In genomic region chr12:104699753-104700152, GRCm38 (mm10) we compare ENCODE assay signal across 9 mouse cellular contexts. TPM values are rescaled to one million over a fixed set of nuclear protein-coding genes. Genes with fewer than 3 reads are reported as not detected.
DNase-seq lines count a peak whose midpoint lies in the region; ATAC-seq and TF ChIP-seq lines count a peak whose summit lies in the region.
"Had no signal": no experiment of that assay in that cellular context is flagged by ENCODE, and none has a peak within 500 bp of the region (broad histone marks: within the 10 kb centered on the region; RNA-seq: fewer than 3 reads in every experiment).

No protein-coding gene starts in this region.

- TF ChIP-seq CTCF in intestine, postnatal 0 days (IDR thresholded peaks at IDR 0.05; ENCODE audit: low read depth), result peak; percentile 68

- peak; percentile 28 for DNase-seq in WW6 (ENCODE audit: low read depth, low spot score)
- peak; percentile 83 for DNase-seq in embryonic facial prominence, embryonic 14.5 days (ENCODE audit: low spot score)
- peak; percentile 61 for DNase-seq in hindbrain, embryonic 14.5 days (ENCODE audit: low spot score)
- DNase-seq in ovary, postnatal 14 days (ENCODE audit: low spot score), result peak; percentile 55

- no peak overlapping the region for H3K9ac ChIP-seq in intestine, postnatal 0 days (ENCODE audit: low read depth, low read length)
- H3K9ac ChIP-seq in intestine, embryonic 15.5 days, result no peak overlapping the region
- no peak overlapping the region for H3K9ac ChIP-seq in embryonic facial prominence, embryonic 14.5 days (ENCODE audit: low read depth, low read length)
- no peak overlapping the region for H3K9ac ChIP-seq in hindbrain, embryonic 14.5 days
- H3K9ac ChIP-seq in limb, embryonic 13.5 days, result no peak overlapping the region
- H3K9ac ChIP-seq: lung, embryonic 15.5 days had no signal

- peaks cover 76% of the 10 kb centered on the region for H3K36me3 ChIP-seq in intestine, postnatal 0 days (ENCODE audit: control insufficient read depth, insufficient read depth)
- peaks cover 25% of the 10 kb centered on the region for H3K36me3 ChIP-seq in intestine, embryonic 15.5 days
- peaks cover 82% of the 10 kb centered on the region for H3K36me3 ChIP-seq in embryonic facial prominence, embryonic 14.5 days (ENCODE audit: control insufficient read depth, insufficient read depth, low read length)
- H3K36me3 ChIP-seq in hindbrain, embryonic 14.5 days (replicated peaks; ENCODE audit: control insufficient read depth, insufficient read depth), result peaks cover 83% of the 10 kb centered on the region
- H3K36me3 ChIP-seq in limb, embryonic 13.5 days, result peaks cover 86% of the 10 kb centered on the region

- 61% methylated on average over 8 of the region's 8 CpGs for WGBS in intestine, postnatal 0 days
- 54% methylated on average over 8 of the region's 8 CpGs for WGBS in intestine, embryonic 15.5 days
- WGBS in embryonic facial prominence, embryonic 14.5 days, result 27% methylated on average over 8 of the region's 8 CpGs
- WGBS in hindbrain, embryonic 14.5 days, result 58% methylated on average over 8 of the region's 8 CpGs
- WGBS in limb, embryonic 13.5 days, result 35% methylated on average over 8 of the region's 8 CpGs

- no peaks in the 10 kb centered on the region for H3K27me3 ChIP-seq in intestine, postnatal 0 days (replicated peaks; ENCODE audit: control insufficient read depth, insufficient read depth, low read length)
- no peaks in the 10 kb centered on the region for H3K27me3 ChIP-seq in intestine, embryonic 15.5 days (replicated peaks)
- no peaks in the 10 kb centered on the region for H3K27me3 ChIP-seq in embryonic facial prominence, embryonic 14.5 days (replicated peaks; ENCODE audit: control insufficient read depth, insufficient read depth, low read length)
- no peaks in the 10 kb centered on the region for H3K27me3 ChIP-seq in hindbrain, embryonic 14.5 days (ENCODE audit: control insufficient read depth, insufficient read depth, low read length)
- H3K27me3 ChIP-seq in limb, embryonic 13.5 days, result no peaks in the 10 kb centered on the region
- H3K27me3 ChIP-seq: lung, embryonic 15.5 days had no signal

- no peaks in the 10 kb centered on the region for H3K9me3 ChIP-seq in intestine, postnatal 0 days (ENCODE audit: control insufficient read depth)
- H3K9me3 ChIP-seq in intestine, embryonic 15.5 days, result no peaks in the 10 kb centered on the region
- no peaks in the 10 kb centered on the region for H3K9me3 ChIP-seq in embryonic facial prominence, embryonic 14.5 days (ENCODE audit: control insufficient read depth, low read length)
- no peaks in the 10 kb centered on the region for H3K9me3 ChIP-seq in hindbrain, embryonic 14.5 days (ENCODE audit: control insufficient read depth, low read length)
- H3K9me3 ChIP-seq in limb, embryonic 13.5 days, result no peaks in the 10 kb centered on the region
- H3K9me3 ChIP-seq: lung, embryonic 15.5 days had no signal

- no peak overlapping the region for H3K4me3 ChIP-seq in intestine, postnatal 0 days (ENCODE audit: low read depth, low read length)
- H3K4me3 ChIP-seq in intestine, embryonic 15.5 days (replicated peaks), result no peak overlapping the region
- H3K4me3 ChIP-seq in embryonic facial prominence, embryonic 14.5 days (ENCODE audit: low read depth, low read length), result no peak overlapping the region
- H3K4me3 ChIP-seq in hindbrain, embryonic 14.5 days (replicated peaks; ENCODE audit: low read length), result no peak overlapping the region
- no peak overlapping the region for H3K4me3 ChIP-seq in limb, embryonic 13.5 days
- H3K4me3 ChIP-seq: lung, embryonic 15.5 days had no signal

- H3K27ac ChIP-seq in intestine, postnatal 0 days (ENCODE audit: low read depth, low read length), result no peak overlapping the region
- H3K27ac ChIP-seq in intestine, embryonic 15.5 days, result no peak overlapping the region
- H3K27ac ChIP-seq in embryonic facial prominence, embryonic 14.5 days (replicated peaks; ENCODE audit: low read depth, low read length), result no peak overlapping the region; the same call in 1 of the 2 replicates
- no peak overlapping the region for H3K27ac ChIP-seq in hindbrain, embryonic 14.5 days
- H3K27ac ChIP-seq in limb, embryonic 13.5 days, result peak overlapping the region; percentile 58; the same call in 1 of the 2 replicates
- H3K27ac ChIP-seq: lung, embryonic 15.5 days had no signal

- H3K4me2 ChIP-seq in intestine, postnatal 0 days (replicated peaks; ENCODE audit: low read depth), result no peak overlapping the region
- no peak overlapping the region for H3K4me2 ChIP-seq in intestine, embryonic 15.5 days (replicated peaks)
- no peak overlapping the region for H3K4me2 ChIP-seq in embryonic facial prominence, embryonic 14.5 days (ENCODE audit: low read depth, low read length)
- no peak overlapping the region for H3K4me2 ChIP-seq in hindbrain, embryonic 14.5 days (replicated peaks)
- no peak overlapping the region for H3K4me2 ChIP-seq in limb, embryonic 13.5 days (replicated peaks)
- H3K4me2 ChIP-seq: lung, embryonic 15.5 days had no signal

- ATAC-seq in intestine, postnatal 0 days, result no peak
- ATAC-seq in intestine, embryonic 15.5 days, result no peak
- ATAC-seq in embryonic facial prominence, embryonic 14.5 days (ENCODE audit: low read depth), result peak; percentile 62
- no peak; the same call in 1 of the 2 replicates for ATAC-seq in hindbrain, embryonic 14.5 days (ENCODE audit: low FRiP score)
- peak; percentile 83 for ATAC-seq in limb, embryonic 13.5 days (ENCODE audit: low FRiP score, low read depth)
- no peak for ATAC-seq in inflammation-experienced regulatory T-cells, adult 6 months

- no peaks in the 10 kb centered on the region for H3K4me1 ChIP-seq in intestine, postnatal 0 days (replicated peaks; ENCODE audit: control insufficient read depth, insufficient read depth, low read length)
- no peaks in the 10 kb centered on the region for H3K4me1 ChIP-seq in intestine, embryonic 15.5 days (replicated peaks)
- peaks cover 20% of the 10 kb centered on the region; the same call in 1 of the 2 replicates for H3K4me1 ChIP-seq in embryonic facial prominence, embryonic 14.5 days (ENCODE audit: control insufficient read depth, insufficient read depth, low read length)
- no peaks in the 10 kb centered on the region for H3K4me1 ChIP-seq in hindbrain, embryonic 14.5 days (replicated peaks; ENCODE audit: control insufficient read depth, insufficient read depth, low read length)
- peaks cover 40% of the 10 kb centered on the region for H3K4me1 ChIP-seq in limb, embryonic 13.5 days
- H3K4me1 ChIP-seq: lung, embryonic 15.5 days had no signal

RNA-seq across cellular contexts. Expression of gene Dicer1, which starts 52.0 kb away (rescaled TPM):
- polyA plus RNA-seq in intestine, postnatal 0 days (2015; fragmentation: Nextera tagmentation; extraction: Ambion mirVana), result 16.0 and 17.6 TPM in 2 replicates
- 30.4 and 30.6 TPM in 2 replicates for polyA plus RNA-seq in intestine, embryonic 15.5 days (2015; fragmentation: Nextera tagmentation; extraction: Ambion mirVana)
- polyA plus RNA-seq in embryonic facial prominence, embryonic 14.5 days (2014; fragmentation: Nextera tagmentation; extraction: Ambion mirVana), result 18.6 and 19.5 TPM in 2 replicates
- 28.0 and 36.7 TPM in 2 replicates for polyA plus RNA-seq in hindbrain, embryonic 14.5 days (2014; fragmentation: Nextera tagmentation; extraction: Ambion mirVana)
- 47.0 and 49.4 TPM in 2 replicates for polyA plus RNA-seq in limb, embryonic 13.5 days (2015; fragmentation: Nextera tagmentation; extraction: Ambion mirVana)
- polyA plus RNA-seq in inflammation-experienced regulatory T-cells, adult 6 months (2017; shearing (Covaris generic)), result 10 to 100 TPM in 2 of 3 experiments, 1 to 10 TPM in 1; 8.9 to 14.8 (median 14.1) TPM

Comparison
In these comparisons a context has a peak if more than half of its experiments do, and no peak if none do; other contexts are left out.
1. ATAC-seq: peak in embryonic facial prominence, embryonic 14.5 days (single experiment) and limb, embryonic 13.5 days (single experiment); none in intestine, postnatal 0 days (single experiment), intestine, embryonic 15.5 days (single experiment), hindbrain, embryonic 14.5 days (single experiment) and inflammation-experienced regulatory T-cells, adult 6 months (single experiment).
2. DNase-seq: peak in every context shown above with its lines; median percentile 83 in embryonic facial prominence, embryonic 14.5 days; 61 in hindbrain, embryonic 14.5 days; 55 in ovary, postnatal 14 days; 28 in WW6.